In the genomic region with DNA sequence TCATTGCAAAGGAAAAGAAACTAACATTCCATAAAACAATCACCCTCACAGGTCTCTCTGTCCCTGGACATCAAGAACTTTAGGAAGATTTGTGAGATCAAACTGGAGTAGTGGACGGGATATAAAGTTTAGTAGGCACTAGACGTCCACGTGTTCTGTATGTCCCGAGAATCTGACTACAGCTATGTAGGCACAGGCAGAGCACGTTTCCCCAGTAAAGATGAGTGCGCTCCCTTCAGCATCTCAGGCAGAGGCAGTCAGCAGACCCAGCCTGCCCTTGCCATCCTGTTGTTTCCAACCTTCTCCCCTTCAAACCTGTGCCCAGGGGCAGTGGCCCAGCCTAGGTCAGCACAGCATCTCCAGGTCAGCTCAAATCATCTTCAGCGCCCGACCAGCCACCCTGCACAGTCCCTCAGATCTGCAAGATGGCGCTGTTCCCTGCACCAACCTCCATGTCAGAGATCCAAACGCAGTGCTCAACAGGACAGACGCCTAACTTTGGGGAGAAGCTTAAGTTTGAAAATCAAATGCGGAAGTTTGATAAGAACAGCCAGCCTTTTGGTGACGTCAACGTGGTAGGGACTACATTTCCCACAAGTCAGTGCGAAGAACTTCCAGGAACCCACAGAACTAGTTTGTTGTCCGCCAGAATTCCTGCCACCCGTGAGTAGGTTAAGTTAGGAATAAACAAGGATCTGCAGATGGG, we compare ENCODE assay signal across 8 mouse cellular contexts. TPM values are rescaled to one million over a fixed set of nuclear protein-coding genes. Genes with fewer than 3 reads are reported as not detected.
A peak's percentile ranks its signal among the peaks of the same experiment; 100 is the strongest.
DNase-seq lines count a peak whose midpoint lies in the region; ATAC-seq lines count a peak whose summit lies in the region.

A gene (minus strand): TSS at position 552 of the 706 bp plus-strand sequence.

- ATAC-seq in megakaryocyte progenitor cell, adult 5-6 weeks (replicated peaks; ENCODE audit: poor library complexity) = peak; percentile 96

- peak; percentile 86 for DNase-seq in adipocyte (ENCODE audit: low spot score)
- peak; percentile 92 for DNase-seq in embryo, embryonic 10 days (ENCODE audit: low spot score)
- DNase-seq in gastrocnemius, postnatal 10 days = peak; percentile 56
- DNase-seq in induced T-regulatory cell, adult 2 months (ENCODE audit: low read depth) = peak; percentile 95
- DNase-seq in left cerebral cortex, adult 9 months (ENCODE audit: low spot score in 2 of 2) = peak; percentile 68 to 88
- peak; percentile 46 for DNase-seq in right cerebral cortex, postnatal 14 days
- DNase-seq in urinary bladder, postnatal 36 days (ENCODE audit: low spot score in 2 of 2) = peak; percentile 84 to 87

RNA-seq across cellular contexts. Expression of the gene that starts here (rescaled TPM):
- 1 to 10 TPM; 1.5 to 2.0 TPM for total RNA-seq in gastrocnemius, postnatal 10 days (2021)
- 5.7 and 8.7 TPM in 2 replicates for total RNA-seq in megakaryocyte progenitor cell, adult 5-6 weeks (2015)
- 3.7 and 8.6 TPM in 2 replicates for total RNA-seq in megakaryocyte progenitor cell, adult 5-6 weeks (2017)

Comparison
In these comparisons a context has a peak if more than half of its experiments do, and no peak if none do; other contexts are left out.
1. Peak in every context shown above with its lines: DNase-seq and ATAC-seq.